Mouse (Mus musculus) monocyte, adult 2 months (primary cell): ENCODE data around the gene Pigs.

ENCODE experiments used
- DNase-seq, 2 experiments: peaks; one replicate each; pipeline ENCODE4 v3.0.0; 2022; ENCODE audit warnings: low spot score in 2 of 2, low read depth in 1 of 2

Pigs gene

DNA sequence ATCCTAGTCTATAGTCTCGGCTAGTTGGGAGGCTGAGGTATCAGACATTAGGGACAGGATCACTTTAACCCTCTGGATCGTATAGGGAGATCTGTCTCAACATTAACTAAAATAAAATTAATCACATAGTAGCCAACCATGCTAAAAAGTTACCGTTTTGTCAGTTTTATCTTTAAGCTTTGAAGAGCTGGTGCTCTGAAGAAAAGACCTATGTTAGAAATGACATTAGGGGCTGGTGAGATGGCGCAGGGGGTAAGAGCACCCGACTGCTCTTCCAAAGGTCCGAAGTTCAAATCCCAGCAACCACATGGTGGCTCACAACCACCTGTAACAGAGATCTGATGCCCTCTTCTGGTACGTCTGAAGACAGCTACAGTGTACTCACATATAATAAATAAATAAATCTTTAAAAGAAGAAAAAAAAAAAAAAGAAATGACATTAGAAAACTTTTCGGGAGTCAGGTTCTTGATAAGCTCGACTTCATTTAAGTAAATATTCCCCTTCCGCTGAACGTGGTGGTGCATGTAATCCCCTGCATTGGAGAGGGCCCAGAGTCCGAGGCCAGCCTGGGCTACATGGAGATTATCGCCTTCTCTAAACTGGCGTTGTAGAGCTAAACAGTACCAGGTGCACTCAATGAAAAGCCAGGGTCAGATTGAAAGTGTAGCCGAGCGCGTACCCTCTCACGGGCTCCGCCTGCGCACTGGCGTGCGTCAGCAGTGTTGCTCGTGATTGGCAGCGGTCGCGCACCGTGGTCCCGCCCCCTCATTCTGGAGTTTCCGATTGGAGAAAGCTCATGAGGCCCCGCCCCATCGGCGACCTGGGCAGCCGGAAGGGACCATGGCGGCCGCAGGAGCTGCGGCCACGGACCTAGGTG is at the start of gene Pigs:
Gene Pigs, plus strand, starts transcription at position 782 of the 878 bp plus-strand sequence.
- DNase-seq, result peak; percentile 81 to 90

GRCm38 (mm10) chr11:78278853-78279252 is 49.4 kb upstream of the Pigs start:
- DNase-seq, result no peak

DNA sequence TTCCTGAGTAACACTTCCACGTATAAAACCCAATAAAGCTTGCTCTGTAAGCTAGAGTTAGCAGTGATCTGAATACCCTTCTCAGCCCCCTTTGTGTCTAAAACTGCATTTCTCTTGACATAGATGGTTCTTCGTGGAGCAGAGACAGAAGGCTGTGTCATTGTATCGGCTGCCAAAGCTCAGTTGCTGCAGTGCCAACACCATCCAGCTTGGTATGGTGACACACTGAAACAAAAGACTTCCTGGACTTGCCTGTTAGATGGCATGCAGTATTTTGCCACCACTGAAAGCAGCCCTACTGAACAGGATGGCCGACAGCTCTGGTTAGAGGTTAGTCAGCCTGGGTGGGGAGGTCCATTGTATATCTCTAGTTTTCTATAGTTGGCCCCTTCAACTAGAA is 48.6 kb upstream of the Pigs start:
- no peak for DNase-seq

DNA sequence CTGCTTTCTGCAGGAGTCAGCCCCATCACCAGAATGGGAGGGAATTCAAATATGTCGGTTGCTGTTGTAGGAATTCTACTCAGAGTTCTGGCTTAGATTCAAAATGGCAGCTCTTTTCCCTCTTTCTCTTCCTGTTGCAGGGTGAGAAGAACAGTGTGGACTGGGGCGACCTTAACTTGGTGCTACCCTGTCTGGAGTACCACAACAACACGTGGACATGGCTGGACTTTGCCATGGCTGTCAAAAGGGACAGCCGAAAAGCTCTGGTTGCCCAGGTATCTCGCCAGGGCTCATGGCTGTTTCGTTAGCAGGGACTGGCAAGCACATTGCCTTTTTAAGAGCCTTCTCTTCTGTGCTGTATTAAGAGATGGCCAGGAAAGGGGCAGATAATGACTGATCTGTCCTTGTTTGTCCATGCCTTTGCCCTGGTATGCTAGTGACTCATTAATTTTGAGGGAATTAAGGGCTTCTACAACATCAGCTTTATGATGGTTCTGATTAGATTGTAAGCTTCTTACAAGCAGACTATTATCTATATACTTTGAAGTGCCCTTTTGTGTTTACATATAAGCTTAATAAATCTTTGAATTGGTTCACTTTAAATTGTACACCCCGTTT is 39.0 kb upstream of the Pigs start:
- DNase-seq, result no peak

DNA sequence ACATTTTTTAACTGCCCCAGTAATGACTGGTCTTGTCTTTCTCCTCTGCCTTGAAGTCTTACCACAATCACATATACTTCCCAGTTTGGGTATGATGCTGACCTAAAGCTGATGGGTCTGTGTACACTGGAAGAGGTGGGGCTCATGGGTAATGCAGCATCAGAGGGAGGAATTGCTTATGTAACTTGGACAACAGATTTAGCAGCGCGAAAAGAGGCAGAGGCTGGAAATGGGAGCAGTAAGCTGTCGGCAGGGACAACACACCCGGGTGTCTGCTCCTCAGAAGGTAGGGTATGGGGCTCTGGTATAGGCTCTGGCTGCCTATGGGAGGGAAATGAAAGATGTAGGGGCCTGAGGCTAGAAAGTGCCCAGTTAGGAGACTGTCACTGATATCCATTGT is 37.6 kb upstream of the Pigs start, which contains the start of gene BC030499:
Gene BC030499, plus strand, starts transcription at position 188 of the 400 bp plus-strand sequence.
- no peak for DNase-seq

DNA sequence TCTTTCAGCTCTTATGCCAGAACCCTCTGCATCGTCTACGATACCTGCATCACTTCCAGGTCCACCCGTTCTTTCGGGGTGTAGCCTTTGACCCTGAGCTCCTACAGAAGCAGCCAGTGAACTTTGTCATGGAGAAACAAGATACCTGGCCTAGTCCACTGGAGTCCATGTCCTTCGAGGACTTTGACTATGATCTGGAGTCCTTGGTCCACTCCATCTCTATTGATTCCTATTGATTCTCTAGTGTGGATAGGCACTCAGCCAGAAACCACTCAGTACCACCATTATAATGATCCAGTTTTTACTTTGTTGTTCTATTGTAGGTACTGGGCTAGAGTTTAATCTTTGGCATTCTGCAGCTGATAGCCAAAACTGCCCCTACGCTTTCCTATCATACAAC is 33.6 kb upstream of the Pigs start:
- DNase-seq, result no peak

- DNase-seq, result no peak
Observed at GRCm38 (mm10) chr11:78300917-78301316, 27.3 kb upstream of the Pigs start.

DNA sequence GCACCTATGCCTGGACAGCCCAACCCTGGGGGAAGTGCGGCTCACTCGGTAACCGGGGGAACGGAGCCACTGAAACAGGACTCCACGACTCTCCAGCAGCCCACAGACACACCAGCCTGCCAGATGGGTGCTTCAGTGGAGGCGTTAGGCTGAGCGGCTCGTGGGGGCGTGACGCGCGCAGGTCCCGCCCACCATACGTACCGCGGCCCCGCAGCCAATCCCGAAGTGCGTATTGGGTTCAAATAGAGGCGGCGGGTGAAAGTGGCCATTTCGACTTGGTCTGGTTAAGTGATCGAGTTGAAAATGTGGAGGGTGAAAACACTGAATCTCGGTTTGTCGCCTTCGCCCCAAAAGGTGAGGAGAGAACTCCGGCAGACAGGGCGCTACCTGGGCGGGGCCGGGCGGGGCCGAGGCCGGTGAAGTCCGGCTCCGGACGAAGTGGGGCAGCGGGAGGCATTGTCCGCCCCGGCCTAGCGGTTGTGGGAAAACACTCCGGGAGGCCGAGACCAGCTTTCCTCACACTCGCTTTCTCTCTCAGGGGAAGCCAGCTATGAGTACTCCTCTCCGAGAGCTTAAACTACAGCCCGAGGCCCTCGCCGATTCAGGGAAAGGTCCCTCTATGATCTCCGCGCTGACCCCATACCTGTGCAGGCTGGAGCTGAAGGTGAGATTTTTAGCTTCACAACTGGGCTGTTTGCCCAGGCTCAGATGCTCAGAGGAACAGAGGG is 26.7 kb upstream of the Pigs start, which contains the start of gene Spag5:
Gene Spag5, plus strand, starts transcription at position 173 of the 728 bp plus-strand sequence.
- DNase-seq, result peak; percentile 66 to 82

DNA sequence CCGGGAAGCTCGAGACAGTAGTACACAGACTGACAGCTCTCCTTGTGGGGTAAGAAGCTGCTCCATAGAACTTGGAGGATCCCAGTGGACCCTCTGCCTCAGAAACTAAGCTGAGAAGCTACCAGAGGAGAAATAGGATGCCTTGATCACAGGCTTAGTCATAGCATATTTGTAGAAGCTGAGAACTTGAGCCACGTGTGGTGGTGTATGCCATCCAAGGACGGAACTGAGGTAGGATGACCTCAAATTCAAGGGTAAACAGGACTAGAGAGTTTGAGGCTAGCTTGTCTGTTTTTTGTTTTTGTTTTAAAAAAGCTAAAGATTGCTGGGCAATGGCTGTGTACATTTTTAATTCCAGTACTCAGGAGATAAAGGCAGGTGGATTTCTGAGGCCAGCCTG is 22.9 kb upstream of the Pigs start:
- DNase-seq, result no peak

DNA sequence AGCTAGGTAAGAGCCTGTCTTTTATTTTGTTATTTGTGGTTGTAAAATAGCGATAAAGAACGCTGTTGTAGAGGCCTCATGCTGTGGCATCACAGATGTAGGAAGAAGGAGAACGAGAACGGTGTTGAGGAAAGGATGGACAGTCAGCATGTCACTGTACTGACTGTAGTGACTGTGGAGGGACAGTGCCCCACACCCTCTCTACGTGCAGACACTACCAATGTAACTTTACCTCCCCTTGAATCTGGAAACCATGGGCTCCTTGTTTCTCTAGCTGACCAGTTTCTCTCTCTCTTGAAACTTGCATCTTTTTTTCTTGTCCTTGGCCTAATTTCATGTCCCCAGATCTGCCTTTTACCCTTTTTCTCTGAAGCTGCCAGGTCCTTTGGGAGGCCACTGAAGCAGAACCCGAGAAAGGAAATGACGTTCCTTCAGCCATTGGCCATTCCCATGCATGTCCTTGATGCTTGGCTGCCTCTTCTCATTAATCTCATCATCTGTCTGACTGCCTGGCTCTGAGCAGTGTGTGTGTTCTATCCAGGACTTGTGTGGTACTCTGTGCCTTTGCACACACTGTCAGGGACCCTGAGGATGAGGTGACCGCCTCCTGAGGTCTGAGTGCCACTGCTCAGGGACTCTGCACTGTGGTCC is 17.2 kb upstream of the Pigs start:
- no peak for DNase-seq

DNA sequence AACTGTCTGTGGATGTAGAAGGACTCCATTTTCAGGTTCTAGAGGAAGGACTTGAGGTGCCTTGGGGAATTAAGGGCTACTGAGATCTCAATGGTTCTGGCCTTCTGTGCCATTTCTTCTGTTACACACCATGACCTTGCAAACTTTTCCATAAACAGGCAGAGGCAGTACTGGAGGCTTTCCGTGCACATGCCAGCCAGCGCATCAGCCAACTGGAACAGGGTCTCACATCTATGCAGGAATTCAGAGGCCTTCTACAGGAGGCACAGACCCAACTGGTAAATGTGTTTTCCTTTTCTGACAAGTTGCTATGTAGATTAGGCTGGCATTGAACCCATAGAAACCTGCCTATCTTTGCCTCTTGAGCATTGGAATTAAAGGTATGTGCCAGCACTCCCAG is 14.6 kb upstream of the Pigs start:
- DNase-seq, result no peak

GRCm38 (mm10) chr11:78318411-78318810 is 9.8 kb upstream of the Pigs start:
- no peak for DNase-seq

GRCm38 (mm10) chr11:78322076-78322831 is 6.0 kb upstream of the Pigs start:
- no peak for DNase-seq

- DNase-seq, result peak in 1 of 2 experiments; percentile 50
Observed at GRCm38 (mm10) chr11:78322860-78323259, 5.4 kb upstream of the Pigs start, which contains the start of gene Aldoc. Gene Aldoc (plus strand): TSS chr11:78322968.

DNA sequence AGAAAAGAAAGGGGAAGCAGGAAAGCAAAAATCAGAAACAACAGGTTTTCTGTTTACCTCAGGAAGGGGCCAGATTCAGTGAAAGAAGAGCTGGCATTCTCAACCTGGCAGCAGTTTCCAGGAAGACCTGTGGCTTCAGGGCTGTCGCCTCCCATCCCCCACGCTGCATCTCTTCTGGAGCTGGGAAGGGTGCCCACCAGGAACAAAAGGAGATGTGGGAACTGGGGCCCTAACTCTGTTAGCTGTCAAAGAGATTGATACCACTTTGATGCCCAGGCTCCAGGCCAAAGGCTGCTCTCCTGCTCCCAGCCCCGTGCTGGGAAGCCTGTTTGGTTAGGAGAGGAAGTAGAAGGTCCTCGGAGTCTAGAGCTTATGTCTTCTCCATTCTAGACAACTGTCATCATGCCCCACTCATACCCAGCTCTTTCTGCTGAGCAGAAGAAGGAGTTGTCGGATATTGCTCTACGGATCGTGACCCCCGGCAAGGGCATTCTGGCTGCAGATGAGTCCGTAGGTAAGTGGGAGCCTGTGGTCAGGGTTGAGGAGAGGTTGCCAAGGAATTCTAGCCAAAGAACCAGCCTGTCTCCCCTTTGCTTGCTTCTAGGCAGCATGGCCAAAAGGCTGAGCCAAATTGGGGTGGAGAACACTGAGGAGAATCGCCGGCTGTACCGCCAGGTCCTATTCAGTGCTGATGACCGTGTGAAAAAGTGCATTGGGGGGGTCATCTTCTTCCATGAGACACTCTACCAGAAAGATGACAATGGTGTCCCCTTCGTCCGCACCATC is 4.0 kb upstream of the Pigs start:
- DNase-seq, result no peak

GRCm38 (mm10) chr11:78324965-78325364 is 3.2 kb upstream of the Pigs start:
- DNase-seq, result no peak

- no peak for DNase-seq
Observed at GRCm38 (mm10) chr11:78327215-78327614, 1.0 kb upstream of the Pigs start.

- DNase-seq, result no peak
Observed at GRCm38 (mm10) chr11:78328512-78329056, 369 bp downstream of the Pigs start.

DNA sequence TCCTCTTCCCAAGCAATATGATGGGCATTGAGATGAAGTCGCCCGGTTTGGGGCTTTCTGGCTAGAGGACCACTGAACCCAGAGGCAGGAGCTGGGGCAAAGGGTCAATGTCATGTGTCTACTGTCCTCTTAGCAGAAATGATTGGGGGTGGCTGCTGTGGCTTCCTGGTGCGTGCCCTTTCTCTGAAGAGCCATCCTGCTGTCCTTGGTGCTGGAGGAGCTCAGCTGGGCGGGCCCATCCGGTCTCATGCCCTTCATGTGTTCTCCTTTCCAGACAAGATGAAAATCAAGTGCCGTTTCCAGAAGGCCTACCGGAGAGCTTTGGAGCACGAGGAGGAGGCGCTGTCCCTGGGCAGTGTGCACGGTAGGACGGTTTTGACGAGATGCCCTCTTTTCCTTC is 4.5 kb downstream of the Pigs start:
- DNase-seq, result no peak
